16 mouse cellular contexts compared by ENCODE assay signal in genomic region chr13:58122786-58123297, GRCm38 (mm10). TPM values are rescaled to one million over a fixed set of nuclear protein-coding genes. Genes with fewer than 3 reads are reported as not detected.
A peak's percentile ranks its signal among the peaks of the same experiment; 100 is the strongest.
DNase-seq lines count a peak whose midpoint lies in the region; ATAC-seq and TF ChIP-seq lines count a peak whose summit lies in the region.
"Had no signal": no experiment of that assay in that cellular context is flagged by ENCODE, and none has a peak within 500 bp of the region (broad histone marks: within the 10 kb centered on the region; RNA-seq: fewer than 3 reads in every experiment).

No protein-coding gene starts in this region.

- no peak overlapping the region for H3K4me2 ChIP-seq in heart, postnatal 0 days (ENCODE audit: low read depth, low read length)
- H3K4me2 ChIP-seq in lung, embryonic 16.5 days (ENCODE audit: low read depth, low read length): peak overlapping the region; percentile 33; the same call in 1 of the 2 replicates
- H3K4me2 ChIP-seq in kidney, embryonic 14.5 days (replicated peaks; ENCODE audit: low read depth, low read length): no peak overlapping the region
- H3K4me2 ChIP-seq in liver, embryonic 15.5 days: peak overlapping the region; percentile 31
- H3K4me2 ChIP-seq: embryonic facial prominence, embryonic 12.5 days; limb, embryonic 13.5 days had no signal

- intact Hi-C loops in left cerebral cortex, postnatal 10 days (cut with DNase I): no loop called here

- H3K27me3 ChIP-seq in heart, postnatal 0 days (ENCODE audit: control insufficient read depth, insufficient read depth, low read length): no peaks in the 10 kb centered on the region
- H3K27me3 ChIP-seq in heart, embryonic 10.5 days (ENCODE audit: insufficient read depth, poor library complexity, severe bottlenecking): no peaks in the 10 kb centered on the region
- no peaks in the 10 kb centered on the region for H3K27me3 ChIP-seq in lung, embryonic 16.5 days (ENCODE audit: control insufficient read depth, insufficient read depth, low read depth, low read length)
- H3K27me3 ChIP-seq in kidney, embryonic 14.5 days (ENCODE audit: control insufficient read depth, insufficient read depth, low read length): no peaks in the 10 kb centered on the region
- H3K27me3 ChIP-seq in liver, embryonic 15.5 days: no peaks in the 10 kb centered on the region
- H3K27me3 ChIP-seq: embryonic facial prominence, embryonic 12.5 days; limb, embryonic 13.5 days had no signal

- H3K4me3 ChIP-seq in heart, postnatal 0 days (ENCODE audit: low read depth, low read length): no peak overlapping the region
- no peak overlapping the region for H3K4me3 ChIP-seq in heart, embryonic 10.5 days
- H3K4me3 ChIP-seq in lung, embryonic 16.5 days (ENCODE audit: low read length): no peak overlapping the region
- no peak overlapping the region for H3K4me3 ChIP-seq in lung, adult 2 months (replicated peaks; ENCODE audit: extremely low read depth, low read depth, low read length)
- H3K4me3 ChIP-seq in kidney, embryonic 14.5 days (ENCODE audit: low read length): no peak overlapping the region
- no peak overlapping the region for H3K4me3 ChIP-seq in liver, embryonic 15.5 days (replicated peaks)
- H3K4me3 ChIP-seq: embryonic facial prominence, embryonic 12.5 days; limb, embryonic 13.5 days had no signal

- peak overlapping the region; percentile 66 for H3K27ac ChIP-seq in heart, postnatal 0 days (ENCODE audit: low read depth)
- H3K27ac ChIP-seq in heart, embryonic 10.5 days: no peak overlapping the region
- peak overlapping the region; percentile 31 for H3K27ac ChIP-seq in lung, embryonic 16.5 days (ENCODE audit: low read length)
- H3K27ac ChIP-seq in kidney, embryonic 14.5 days (ENCODE audit: low read depth, low read length): 0 out of 2 replicates have a peak overlapping the region, but pooled peaks have one; percentile 9
- peak overlapping the region; percentile 42 for H3K27ac ChIP-seq in liver, embryonic 15.5 days (replicated peaks)
- H3K27ac ChIP-seq: embryonic facial prominence, embryonic 12.5 days; limb, embryonic 13.5 days had no signal

- ATAC-seq in heart, postnatal 0 days (ENCODE audit: insufficient read depth, low read depth): peak; percentile 59
- ATAC-seq in lung, embryonic 16.5 days (ENCODE audit: low read depth): no peak
- ATAC-seq in kidney, embryonic 14.5 days (ENCODE audit: low FRiP score, low TSS enrichment): no peak
- ATAC-seq in liver, embryonic 15.5 days (ENCODE audit: insufficient read depth): no peak
- ATAC-seq: intestine, postnatal 0 days had no signal

- 42% methylated on average over 10 of the region's 10 CpGs for WGBS in heart, postnatal 0 days
- WGBS in heart, embryonic 10.5 days: 81% methylated on average over 10 of the region's 10 CpGs
- 44% methylated on average over 10 of the region's 10 CpGs for WGBS in lung, embryonic 16.5 days
- 30% methylated on average over 10 of the region's 10 CpGs for WGBS in lung, adult 2 months
- 65% methylated on average over 10 of the region's 10 CpGs for WGBS in kidney, embryonic 14.5 days
- 67% methylated on average over 10 of the region's 10 CpGs for WGBS in liver, embryonic 15.5 days (ENCODE audit: insufficient replicate concordance)

- TF ChIP-seq CTCF in heart, postnatal 0 days (IDR thresholded peaks at IDR 0.05; ENCODE audit: low read depth): no peak
- TF ChIP-seq CTCF in lung, adult 2 months (IDR thresholded peaks at IDR 0.05; ENCODE audit: insufficient read depth, low read length): no peak

- H3K36me3 ChIP-seq in heart, postnatal 0 days (replicated peaks; ENCODE audit: control insufficient read depth, insufficient read depth, low read length): peaks cover 6% of the 10 kb centered on the region; the same call in 1 of the 2 replicates
- H3K36me3 ChIP-seq in heart, embryonic 10.5 days: peaks cover 7% of the 10 kb centered on the region
- peaks cover 5% of the 10 kb centered on the region; the same call in 1 of the 2 replicates for H3K36me3 ChIP-seq in lung, embryonic 16.5 days (ENCODE audit: control insufficient read depth, insufficient read depth, low read length)
- peaks cover 19% of the 10 kb centered on the region; the same call in 1 of the 2 replicates for H3K36me3 ChIP-seq in kidney, embryonic 14.5 days (ENCODE audit: control insufficient read depth, insufficient read depth, low read length)
- peaks cover 14% of the 10 kb centered on the region for H3K36me3 ChIP-seq in liver, embryonic 15.5 days (replicated peaks)

- no peaks in the 10 kb centered on the region for H3K9me3 ChIP-seq in heart, postnatal 0 days (replicated peaks; ENCODE audit: control insufficient read depth, low read length)
- no peaks in the 10 kb centered on the region for H3K9me3 ChIP-seq in heart, embryonic 10.5 days
- H3K9me3 ChIP-seq in lung, embryonic 16.5 days (ENCODE audit: control insufficient read depth, low read length): no peaks in the 10 kb centered on the region
- no peaks in the 10 kb centered on the region for H3K9me3 ChIP-seq in kidney, embryonic 14.5 days (ENCODE audit: control insufficient read depth, low read length)
- H3K9me3 ChIP-seq in liver, embryonic 15.5 days (replicated peaks): no peaks in the 10 kb centered on the region
- H3K9me3 ChIP-seq: embryonic facial prominence, embryonic 12.5 days; limb, embryonic 13.5 days had no signal

- peak; percentile 56 for DNase-seq in heart, postnatal 0 days (ENCODE audit: low spot score)
- no peak for DNase-seq in heart, embryonic 10.5 days (ENCODE audit: low spot score)
- DNase-seq in lung, adult 2 months: no peak
- no peak for DNase-seq in left cerebral cortex, postnatal 10 days (ENCODE audit: extremely low spot score in 1 of 2, low spot score in 2 of 2)
- no peak for DNase-seq in spleen, postnatal 4 days (ENCODE audit: low spot score in 2 of 2)
- DNase-seq: adrenal gland, postnatal 14 days; B cell, adult 2 months; heart, postnatal 36 days; layer of hippocampus, postnatal 36 days; right cerebral cortex, adult 18-20 months had no signal

- no peak overlapping the region for H3K9ac ChIP-seq in heart, postnatal 0 days (replicated peaks; ENCODE audit: low read depth, low read length)
- H3K9ac ChIP-seq in lung, embryonic 16.5 days (ENCODE audit: low read length): no peak overlapping the region
- H3K9ac ChIP-seq in kidney, embryonic 14.5 days (ENCODE audit: low read depth, low read length): no peak overlapping the region
- H3K9ac ChIP-seq in liver, embryonic 15.5 days: no peak overlapping the region
- H3K9ac ChIP-seq: embryonic facial prominence, embryonic 12.5 days; limb, embryonic 13.5 days had no signal

- no peak for TF ChIP-seq POLR2A in lung, adult 2 months (IDR thresholded peaks at IDR 0.05; ENCODE audit: borderline replicate concordance, extremely low read depth, low read depth, low read length)

- 0 out of 2 replicates have a peak, but pooled peaks have one; percentile 27 for TF ChIP-seq EP300 in heart, postnatal 0 days (IDR thresholded peaks at IDR 0.05; ENCODE audit: low read depth)

- H3K4me1 ChIP-seq in heart, postnatal 0 days (ENCODE audit: control insufficient read depth, insufficient read depth): peaks cover 24% of the 10 kb centered on the region
- H3K4me1 ChIP-seq in heart, embryonic 10.5 days: peaks cover 11% of the 10 kb centered on the region
- peaks cover 38% of the 10 kb centered on the region for H3K4me1 ChIP-seq in lung, embryonic 16.5 days (replicated peaks; ENCODE audit: control insufficient read depth, insufficient read depth, low read length)
- H3K4me1 ChIP-seq in lung, adult 2 months (ENCODE audit: control insufficient read depth, insufficient read depth, low read length): no peaks in the 10 kb centered on the region; the same call in 1 of the 2 replicates
- H3K4me1 ChIP-seq in kidney, embryonic 14.5 days (ENCODE audit: control insufficient read depth, insufficient read depth, low read length): peaks cover 24% of the 10 kb centered on the region
- peaks cover 42% of the 10 kb centered on the region for H3K4me1 ChIP-seq in liver, embryonic 15.5 days (replicated peaks)

RNA-seq across cellular contexts. Expression of gene Hnrnpa0, which starts 5.5 kb away (rescaled TPM):
- 99.7 and 100.0 TPM in 2 replicates for total RNA-seq in heart, postnatal 0 days (2014; rRNA removed; ENCODE audit: low replicate concordance)
- polyA plus RNA-seq in heart, postnatal 0 days (2015; fragmentation: Nextera tagmentation; extraction: Ambion mirVana): 22.6 and 23.2 TPM in 2 replicates
- 14.0 and 16.6 TPM in 2 replicates for polyA plus RNA-seq in heart, embryonic 10.5 days (2016; fragmentation: Nextera tagmentation; extraction: Ambion mirVana)
- 28.8 and 32.9 TPM in 2 replicates for polyA plus RNA-seq in lung, embryonic 16.5 days (2015; fragmentation: Nextera tagmentation; extraction: Ambion mirVana)
- polyA plus RNA-seq in lung, adult 2 months (2012; rRNA removed): 57.5 and 84.1 TPM in 2 replicates
- polyA plus RNA-seq in kidney, embryonic 14.5 days (2014; fragmentation: Nextera tagmentation; extraction: Ambion mirVana): 55.5 and 103 TPM in 2 replicates
- 5.2 and 6.2 TPM in 2 replicates for polyA plus RNA-seq in liver, embryonic 15.5 days (2015; fragmentation: Nextera tagmentation; extraction: Ambion mirVana)
- 100 to 1,000 TPM; 146 to 151 TPM for total RNA-seq in left cerebral cortex, postnatal 10 days (2021)

RNA-seq across cellular contexts. Expression of gene Klhl3, which starts 9.4 kb away (rescaled TPM):
- total RNA-seq in heart, postnatal 0 days (2014; rRNA removed; ENCODE audit: low replicate concordance): 5.6 and 6.1 TPM in 2 replicates
- polyA plus RNA-seq in heart, postnatal 0 days (2015; fragmentation: Nextera tagmentation; extraction: Ambion mirVana): 7.4 and 8.3 TPM in 2 replicates
- 2.5 and 3.4 TPM in 2 replicates for polyA plus RNA-seq in heart, embryonic 10.5 days (2016; fragmentation: Nextera tagmentation; extraction: Ambion mirVana)
- polyA plus RNA-seq in lung, embryonic 16.5 days (2015; fragmentation: Nextera tagmentation; extraction: Ambion mirVana): 4.4 and 4.6 TPM in 2 replicates
- 1.8 TPM in 2 replicates for polyA plus RNA-seq in lung, adult 2 months (2012; rRNA removed)
- polyA plus RNA-seq in kidney, embryonic 14.5 days (2014; fragmentation: Nextera tagmentation; extraction: Ambion mirVana): 4.1 and 6.0 TPM in 2 replicates
- polyA plus RNA-seq in liver, embryonic 15.5 days (2015; fragmentation: Nextera tagmentation; extraction: Ambion mirVana): 1.1 and 1.4 TPM in 2 replicates
- 10 to 100 TPM; 24.2 to 24.3 TPM for total RNA-seq in left cerebral cortex, postnatal 10 days (2021)

RNA-seq across cellular contexts. Expression of gene Idnk, which starts 34.6 kb away (rescaled TPM):
- total RNA-seq in heart, postnatal 0 days (2014; rRNA removed; ENCODE audit: low replicate concordance): 17.4 and 23.2 TPM in 2 replicates
- polyA plus RNA-seq in heart, postnatal 0 days (2015; fragmentation: Nextera tagmentation; extraction: Ambion mirVana): 33.3 and 36.3 TPM in 2 replicates
- polyA plus RNA-seq in heart, embryonic 10.5 days (2016; fragmentation: Nextera tagmentation; extraction: Ambion mirVana): 35.0 and 36.5 TPM in 2 replicates
- polyA plus RNA-seq in lung, embryonic 16.5 days (2015; fragmentation: Nextera tagmentation; extraction: Ambion mirVana): 37.2 and 41.8 TPM in 2 replicates
- 17.0 and 24.5 TPM in 2 replicates for polyA plus RNA-seq in lung, adult 2 months (2012; rRNA removed)
- 33.4 and 41.8 TPM in 2 replicates for polyA plus RNA-seq in kidney, embryonic 14.5 days (2014; fragmentation: Nextera tagmentation; extraction: Ambion mirVana)
- polyA plus RNA-seq in liver, embryonic 15.5 days (2015; fragmentation: Nextera tagmentation; extraction: Ambion mirVana): 17.2 and 18.8 TPM in 2 replicates
- 10 to 100 TPM; 22.3 to 25.1 TPM for total RNA-seq in left cerebral cortex, postnatal 10 days (2021)

Comparison
In these comparisons a context has a peak if more than half of its experiments do, and no peak if none do; other contexts are left out.
1. H3K4me2 ChIP-seq: peak in lung, embryonic 16.5 days (single experiment) and liver, embryonic 15.5 days (single experiment); none in heart, postnatal 0 days (single experiment) and kidney, embryonic 14.5 days (single experiment).